Mouse (Mus musculus) thymus, adult 2 months (tissue): ENCODE measurements around the gene Kcnmb4. TPM values are rescaled to one million over a fixed set of nuclear protein-coding genes. Genes with fewer than 3 reads are reported as not detected.

Experiments used
- DNase-seq: peaks from one replicate; pipeline ENCODE4 v3.0.0; 2021
- H3K27ac ChIP-seq: fragments of 200-500 bp; 2 replicates; pipeline ENCODE4 v1.5.1; 2012; ENCODE audit warnings: low read length, control low read depth; ENCODE audit not compliant: control insufficient read depth, insufficient read depth
- H3K27me3 ChIP-seq: fragments of 200-500 bp; 2 replicates; pipeline ENCODE4 v1.6.1; 2012; ENCODE audit warnings: mild to moderate bottlenecking, low read length, moderate library complexity, mixed read lengths; ENCODE audit not compliant: control insufficient read depth, insufficient read depth
- H3K36me3 ChIP-seq: fragments of 200-500 bp; 2 replicates; pipeline ENCODE4 v1.6.1; 2012; ENCODE audit warnings: mild to moderate bottlenecking, low read length, moderate library complexity; ENCODE audit not compliant: control insufficient read depth, insufficient read depth
- H3K4me1 ChIP-seq: fragments of 200-500 bp; replicated peaks from 2 replicates; pipeline ENCODE4 v1.6.1; 2012; ENCODE audit warnings: low read length; ENCODE audit not compliant: control insufficient read depth, insufficient read depth
- H3K4me3 ChIP-seq: fragments of 200-500 bp; 2 replicates; pipeline ENCODE4 v1.5.1; 2012; ENCODE audit warnings: mild to moderate bottlenecking, low read length, control low read depth, moderate library complexity; ENCODE audit not compliant: control insufficient read depth, insufficient read depth
- CTCF ChIP-seq: fragments of 200-500 bp; IDR thresholded peaks from 2 replicates; pipeline ENCODE4 v1.5.1; 2012; ENCODE audit warnings: mild to moderate bottlenecking, control low read depth, low read length, moderate library complexity, borderline replicate concordance; ENCODE audit not compliant: control insufficient read depth, poor library complexity, insufficient read depth; ENCODE audit errors: extremely low read depth
- POLR2A ChIP-seq: fragments of 200-500 bp; IDR thresholded peaks from 2 replicates; pipeline ENCODE4 v1.6.1; 2012; ENCODE audit warnings: mild to moderate bottlenecking, low read length, control low read depth, moderate library complexity; ENCODE audit not compliant: control insufficient read depth, poor library complexity, insufficient read depth; ENCODE audit errors: extremely low read depth
- WGBS: fragments of 180-500 bp; shearing (Covaris S2); methylation state at CpG from one replicate; pipeline ENCODE4 v1.1.7; 2018; 5-methylcytosine and 5-hydroxymethylcytosine counted together
- polyA plus RNA-seq: library from polyadenylated mRNA; depleted of rRNA; stranded (reverse); fragments of >200 nt; gene quantifications from 2 replicates; pipeline ENCODE4 v1.2.3, GENCODE M21; 2012

Kcnmb4 gene
- polyA plus RNA-seq, 1 experiment: 185 TPM

- WGBS: 59% methylated on average over 6 of the region's 6 CpGs
- peaks cover 5% of the 10 kb centered on the region for H3K4me1 ChIP-seq
- H3K27ac ChIP-seq: no peak overlapping the region
- no peak for DNase-seq
- TF ChIP-seq CTCF (no peak), POLR2A (no peak)
- no peak overlapping the region for H3K4me3 ChIP-seq
- H3K27me3 ChIP-seq: no peaks in the 10 kb centered on the region
- H3K36me3 ChIP-seq: no peaks in the 10 kb centered on the region
Observed at GRCm38 (mm10) chr10:116475725-116476124, 2.0 kb upstream of the Kcnmb4 start.

DNA sequence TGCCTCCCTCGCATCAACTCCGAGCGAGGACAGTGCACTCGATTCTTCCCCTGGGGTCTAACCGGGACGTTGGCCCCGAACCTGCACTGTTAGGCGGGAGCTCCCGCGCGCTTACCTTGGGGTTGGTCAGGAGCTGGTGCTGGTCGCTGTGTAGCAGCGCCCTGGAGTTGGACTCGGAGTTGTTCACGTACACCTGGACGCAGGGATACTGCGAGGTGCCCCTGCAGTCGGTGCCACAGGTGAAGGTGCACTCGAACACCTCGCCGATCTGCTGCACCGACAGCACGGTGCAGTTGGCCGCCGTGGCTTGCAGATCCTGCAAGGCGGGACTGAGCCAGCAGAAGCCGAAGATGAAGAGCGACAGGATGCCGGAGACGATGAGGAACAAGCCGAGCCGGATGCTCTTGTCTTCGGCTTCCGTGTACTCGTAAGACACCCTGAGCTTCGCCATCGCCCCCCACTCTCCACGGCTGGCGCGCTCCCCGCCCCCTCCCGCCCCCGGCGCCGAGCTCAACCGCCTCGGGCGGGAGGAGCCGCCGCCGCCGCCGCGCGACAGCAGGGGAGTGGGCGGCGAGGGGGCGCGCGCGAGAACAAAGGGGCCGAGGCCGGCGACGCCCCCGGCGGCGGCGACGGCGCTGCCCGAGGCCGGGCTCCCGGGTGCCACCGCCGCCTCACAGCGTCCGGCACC, 463 bp downstream of the Kcnmb4 start:
- peak overlapping the region; percentile 22 for H3K27ac ChIP-seq
- DNase-seq: peak; percentile 67

GRCm38 (mm10) chr10:116472579-116472978, 1.1 kb downstream of the Kcnmb4 start:
- peak overlapping the region; percentile 60 for H3K4me3 ChIP-seq
- no peaks in the 10 kb centered on the region for H3K27me3 ChIP-seq
- WGBS: 6% methylated on average over 5 of the region's 5 CpGs
- H3K36me3 ChIP-seq: no peaks in the 10 kb centered on the region
- TF ChIP-seq POLR2A: no peak
- TF ChIP-seq CTCF: no peak
- no peak for DNase-seq
- peaks cover 10% of the 10 kb centered on the region for H3K4me1 ChIP-seq
- peak overlapping the region; percentile 22 for H3K27ac ChIP-seq

More for the DNA sequence above, 463 bp downstream of the Kcnmb4 start:
- H3K36me3 ChIP-seq: no peaks in the 10 kb centered on the region
- 8% methylated on average over 73 of the region's 78 CpGs for WGBS
- peak overlapping the region; percentile 60 for H3K4me3 ChIP-seq
- peak; percentile 53; the same call in 1 of the 2 replicates for TF ChIP-seq POLR2A
- no peak for TF ChIP-seq CTCF
- H3K4me1 ChIP-seq: peaks cover 10% of the 10 kb centered on the region
- no peaks in the 10 kb centered on the region for H3K27me3 ChIP-seq

GRCm38 (mm10) chr10:116470306-116470925, 3.3 kb downstream of the Kcnmb4 start:
- DNase-seq: no peak
- Histone ChIP-seq H3K36me3 (no peaks in the 10 kb centered on the region), H3K27ac (no peak overlapping the region), H3K27me3 (no peaks in the 10 kb centered on the region), H3K4me1 (peaks cover 10% of the 10 kb centered on the region), H3K4me3 (no peak overlapping the region)
- TF ChIP-seq POLR2A (no peak), CTCF (no peak)
- 93% methylated on average over 11 of the region's 11 CpGs for WGBS

- Histone ChIP-seq H3K27me3 (no peaks in the 10 kb centered on the region), H3K4me3 (no peak overlapping the region), H3K27ac (no peak overlapping the region), H3K36me3 (no peaks in the 10 kb centered on the region), H3K4me1 (peaks cover 5% of the 10 kb centered on the region)
- DNase-seq: no peak
- TF ChIP-seq CTCF (no peak), POLR2A (no peak)
- WGBS: 88% methylated on average over 5 of the region's 5 CpGs
Observed at GRCm38 (mm10) chr10:116468094-116468493, 5.6 kb downstream of the Kcnmb4 start.

DNA sequence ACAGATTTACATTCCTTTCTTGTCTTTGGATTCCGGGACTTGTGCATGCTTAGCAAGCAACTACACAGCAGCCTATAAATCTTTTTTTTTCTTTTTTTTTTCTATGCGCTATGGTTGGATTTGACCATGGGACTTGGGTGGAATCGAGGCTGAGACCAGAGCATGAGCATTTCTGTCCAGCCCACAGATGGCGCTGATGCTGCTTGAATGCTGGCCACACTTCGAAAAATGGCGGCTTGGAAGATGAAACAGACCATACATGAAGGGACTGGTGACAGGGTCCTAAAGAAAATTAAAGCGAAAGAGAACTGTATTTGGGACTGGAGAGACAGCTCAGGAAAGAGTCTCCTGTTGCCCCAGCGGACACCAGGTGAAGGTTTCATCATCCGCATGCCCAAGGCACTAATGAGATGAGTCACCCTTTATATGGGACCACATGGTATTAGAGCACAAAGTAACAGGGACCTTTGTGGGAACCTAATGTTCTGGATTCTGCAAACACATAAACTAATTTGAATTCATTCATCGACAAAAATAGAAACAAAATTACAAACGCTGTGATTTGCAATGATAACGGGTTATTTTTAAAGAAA, 9.8 kb downstream of the Kcnmb4 start:
- no peaks in the 10 kb centered on the region for H3K27me3 ChIP-seq
- DNase-seq: peak; percentile 15
- no peaks in the 10 kb centered on the region for H3K36me3 ChIP-seq
- TF ChIP-seq POLR2A: no peak
- H3K27ac ChIP-seq: no peak overlapping the region
- 92% methylated on average over 12 of the region's 12 CpGs for WGBS
- no peak overlapping the region for H3K4me3 ChIP-seq
- no peaks in the 10 kb centered on the region for H3K4me1 ChIP-seq
